ENCODE assay signal across 8 mouse cellular contexts in genomic region chr11:100848789-100849379, GRCm38 (mm10). TPM values are rescaled to one million over a fixed set of nuclear protein-coding genes. Genes with fewer than 3 reads are reported as not detected.
DNase-seq lines count a peak whose midpoint lies in the region; ATAC-seq and TF ChIP-seq lines count a peak whose summit lies in the region.

No protein-coding gene starts in this region.

- intact Hi-C loops in left cerebral cortex, postnatal 14 days (cut with DNase I): no loop called here

- H3K4me1 ChIP-seq in heart, embryonic 12.5 days (replicated peaks): peaks cover 31% of the 10 kb centered on the region
- H3K4me1 ChIP-seq in G1E (ENCODE audit: insufficient read depth, low read depth, low read length): peaks cover 65% of the 10 kb centered on the region
- H3K4me1 ChIP-seq in forebrain, postnatal 0 days (ENCODE audit: insufficient read depth): peaks cover 11% of the 10 kb centered on the region; the same call in 1 of the 2 replicates
- peaks cover 37% of the 10 kb centered on the region for H3K4me1 ChIP-seq in liver, postnatal 0 days (ENCODE audit: insufficient read depth)

- no peak for ATAC-seq in heart, embryonic 12.5 days (ENCODE audit: insufficient number of reproducible peaks, low FRiP score)
- no peak for ATAC-seq in G1E (ENCODE audit: extremely low read depth, insufficient number of reproducible peaks, low FRiP score, poor library complexity, severe bottlenecking)
- ATAC-seq in forebrain, postnatal 0 days: no peak
- no peak for ATAC-seq in liver, postnatal 0 days

- no peak for DNase-seq in heart, adult 18-20 months
- DNase-seq in G1E (ENCODE audit: low spot score): no peak
- no peak for DNase-seq in forebrain, postnatal 0 days
- no peak for DNase-seq in liver, postnatal 0 days
- no peak for DNase-seq in B cell, adult 2 months
- no peak for DNase-seq in thymus, postnatal 0 days (ENCODE audit: low spot score)
- no peak for DNase-seq in left cerebral cortex, postnatal 14 days (ENCODE audit: low spot score in 2 of 2)

- peaks cover 13% of the 10 kb centered on the region; the same call in 1 of the 2 replicates for H3K27me3 ChIP-seq in heart, embryonic 12.5 days (replicated peaks)
- H3K27me3 ChIP-seq in G1E (ENCODE audit: insufficient read depth, low read length): peaks cover 22% of the 10 kb centered on the region
- no peaks in the 10 kb centered on the region; the same call in 1 of the 2 replicates for H3K27me3 ChIP-seq in forebrain, postnatal 0 days (ENCODE audit: insufficient read depth, low read length)
- H3K27me3 ChIP-seq in liver, postnatal 0 days (ENCODE audit: insufficient read depth, low read length): no peaks in the 10 kb centered on the region

- H3K36me3 ChIP-seq in heart, embryonic 12.5 days: no peaks in the 10 kb centered on the region
- H3K36me3 ChIP-seq in G1E (replicated peaks): peaks cover 22% of the 10 kb centered on the region
- no peaks in the 10 kb centered on the region for H3K36me3 ChIP-seq in forebrain, postnatal 0 days (ENCODE audit: insufficient read depth)
- H3K36me3 ChIP-seq in liver, postnatal 0 days (replicated peaks; ENCODE audit: insufficient read depth, low read length): 0 out of 2 replicates have a peak, but pooled peaks cover 3% of the 10 kb centered on the region

- peak overlapping the region; percentile 98 for H3K4me3 ChIP-seq in heart, embryonic 12.5 days
- H3K4me3 ChIP-seq in G1E (ENCODE audit: low read depth, low read length): peak overlapping the region; percentile 89
- H3K4me3 ChIP-seq in forebrain, postnatal 0 days (ENCODE audit: low read depth, low read length): peak overlapping the region; percentile 83
- H3K4me3 ChIP-seq in liver, postnatal 0 days (ENCODE audit: low read depth, low read length): peak overlapping the region; percentile 95

- TF ChIP-seq CTCF in G1E (IDR thresholded peaks at IDR 0.05; ENCODE audit: low read depth, low read length): no peak
- no peak for TF ChIP-seq CTCF in forebrain, postnatal 0 days (IDR thresholded peaks at IDR 0.05; ENCODE audit: low read depth)
- no peak for TF ChIP-seq CTCF in liver, postnatal 0 days (IDR thresholded peaks at IDR 0.05; ENCODE audit: low read depth)

- TF ChIP-seq EP300 in liver, postnatal 0 days (IDR thresholded peaks at IDR 0.05; ENCODE audit: low read depth): no peak

- no peaks in the 10 kb centered on the region for H3K9me3 ChIP-seq in heart, embryonic 12.5 days (replicated peaks)
- no peaks in the 10 kb centered on the region for H3K9me3 ChIP-seq in G1E (replicated peaks)
- H3K9me3 ChIP-seq in forebrain, postnatal 0 days (ENCODE audit: low read length): no peaks in the 10 kb centered on the region
- no peaks in the 10 kb centered on the region for H3K9me3 ChIP-seq in liver, postnatal 0 days (ENCODE audit: low read length)

- 0 out of 2 replicates have a peak overlapping the region, but pooled peaks have one; percentile 91 for H3K27ac ChIP-seq in heart, embryonic 12.5 days (ENCODE audit: poor library complexity, severe bottlenecking)
- no peak overlapping the region for H3K27ac ChIP-seq in forebrain, postnatal 0 days (ENCODE audit: low read depth, low read length)
- H3K27ac ChIP-seq in liver, postnatal 0 days (ENCODE audit: low read depth): peak overlapping the region; percentile 92

- peak overlapping the region; percentile 77 for H3K4me2 ChIP-seq in heart, embryonic 12.5 days
- H3K4me2 ChIP-seq in forebrain, postnatal 0 days (ENCODE audit: low read depth): peak overlapping the region; percentile 92
- peak overlapping the region; percentile 85 for H3K4me2 ChIP-seq in liver, postnatal 0 days (ENCODE audit: low read depth, low read length)

- WGBS in heart, embryonic 12.5 days: 51% methylated on average over 6 of the region's 6 CpGs
- WGBS in forebrain, postnatal 0 days: 64% methylated on average over 6 of the region's 6 CpGs
- WGBS in liver, postnatal 0 days (ENCODE audit: insufficient replicate concordance): 34% methylated on average over 6 of the region's 6 CpGs

- peak overlapping the region; percentile 100 for H3K9ac ChIP-seq in heart, embryonic 12.5 days
- H3K9ac ChIP-seq in forebrain, postnatal 0 days: peak overlapping the region; percentile 3; the same call in 1 of the 2 replicates
- peak overlapping the region; percentile 99 for H3K9ac ChIP-seq in liver, postnatal 0 days (replicated peaks)

RNA-seq across cellular contexts. Expression of gene Stat5b, which starts 1.6 kb away (rescaled TPM):
- polyA plus RNA-seq in heart, embryonic 12.5 days (2016; fragmentation: Nextera tagmentation; extraction: Ambion mirVana): 35.0 and 35.3 TPM in 2 replicates
- 10 to 100 TPM; 55.0 to 60.1 TPM for total RNA-seq in heart, adult 18-20 months (2021)
- total RNA-seq in G1E (2014; fragmentation: Nextera tagmentation) (91.4 and 93.0 TPM in 2 replicates), G1E (2017) (52.2 and 55.9 TPM in 2 replicates)
- 65.8 and 73.5 TPM in 2 replicates for polyA plus RNA-seq in G1E (2012)
- 17.8 and 22.6 TPM in 2 replicates for total RNA-seq in forebrain, postnatal 0 days (2014; rRNA removed)
- polyA plus RNA-seq in forebrain, postnatal 0 days (2015; fragmentation: Nextera tagmentation; extraction: Ambion mirVana): 4.9 and 8.8 TPM in 2 replicates
- polyA plus RNA-seq in liver, postnatal 0 days (2015; fragmentation: Nextera tagmentation; extraction: Ambion mirVana): 15.4 and 16.4 TPM in 2 replicates
- polyA plus RNA-seq in thymus, postnatal 0 days (2015; fragmentation: Nextera tagmentation; extraction: Ambion mirVana): 99.6 and 105 TPM in 2 replicates
- 10 to 100 TPM; 14.6 to 19.9 TPM for total RNA-seq in left cerebral cortex, postnatal 14 days (2021)

RNA-seq across cellular contexts. Expression of gene Stat5a, which starts 10.3 kb away (rescaled TPM):
- polyA plus RNA-seq in heart, embryonic 12.5 days (2016; fragmentation: Nextera tagmentation; extraction: Ambion mirVana): 6.6 and 8.3 TPM in 2 replicates
- 10 to 100 TPM; 17.2 to 23.0 TPM for total RNA-seq in heart, adult 18-20 months (2021)
- total RNA-seq in G1E (2014; fragmentation: Nextera tagmentation) (161 and 162 TPM in 2 replicates), G1E (2017) (106 and 112 TPM in 2 replicates)
- 157 and 161 TPM in 2 replicates for polyA plus RNA-seq in G1E (2012)
- 2.0 and 2.6 TPM in 2 replicates for total RNA-seq in forebrain, postnatal 0 days (2014; rRNA removed)
- polyA plus RNA-seq in forebrain, postnatal 0 days (2015; fragmentation: Nextera tagmentation; extraction: Ambion mirVana): 1.1 and 1.6 TPM in 2 replicates
- 4.7 and 6.0 TPM in 2 replicates for polyA plus RNA-seq in liver, postnatal 0 days (2015; fragmentation: Nextera tagmentation; extraction: Ambion mirVana)
- polyA plus RNA-seq in thymus, postnatal 0 days (2015; fragmentation: Nextera tagmentation; extraction: Ambion mirVana): 61.2 and 62.7 TPM in 2 replicates
- 1 to 10 TPM; 2.5 to 2.6 TPM for total RNA-seq in left cerebral cortex, postnatal 14 days (2021)

Comparison
In these comparisons a context has a peak if more than half of its experiments do, and no peak if none do; other contexts are left out.
1. H3K9ac ChIP-seq: peak in every context shown above with its lines; median percentile 100 in heart, embryonic 12.5 days; 99 in liver, postnatal 0 days; 3 in forebrain, postnatal 0 days.